Comparison of ENCODE assay signal across 9 mouse cellular contexts in genomic region chr7:130681798-130682197, GRCm38 (mm10).
DNase-seq lines count a peak whose midpoint lies in the region; ATAC-seq lines count a peak whose summit lies in the region.
"Had no signal": no experiment of that assay in that cellular context is flagged by ENCODE, and none has a peak within 500 bp of the region (broad histone marks: within the 10 kb centered on the region; RNA-seq: fewer than 3 reads in every experiment).

No protein-coding gene starts in this region.

- WGBS in kidney, embryonic 14.5 days = 84% methylated on average over 4 of the region's 4 CpGs
- WGBS in forebrain, embryonic 13.5 days = 79% methylated on average over 4 of the region's 4 CpGs

- no peak overlapping the region for H3K9ac ChIP-seq in kidney, embryonic 14.5 days (ENCODE audit: low read depth, low read length)
- H3K9ac ChIP-seq in forebrain, embryonic 13.5 days = no peak overlapping the region

- no peak overlapping the region for H3K27ac ChIP-seq in kidney, embryonic 14.5 days (ENCODE audit: low read depth, low read length)
- no peak overlapping the region for H3K27ac ChIP-seq in forebrain, embryonic 13.5 days
- H3K27ac ChIP-seq: kidney, postnatal 0 days had no signal

- H3K4me3 ChIP-seq in kidney, embryonic 14.5 days (ENCODE audit: low read length) = no peak overlapping the region
- H3K4me3 ChIP-seq in forebrain, embryonic 13.5 days = no peak overlapping the region

- no peaks in the 10 kb centered on the region for H3K36me3 ChIP-seq in kidney, embryonic 14.5 days (ENCODE audit: control insufficient read depth, insufficient read depth, low read length)
- H3K36me3 ChIP-seq in forebrain, embryonic 13.5 days (ENCODE audit: poor library complexity, severe bottlenecking) = no peaks in the 10 kb centered on the region

- H3K4me2 ChIP-seq in kidney, embryonic 14.5 days (replicated peaks; ENCODE audit: low read depth, low read length) = no peak overlapping the region
- no peak overlapping the region for H3K4me2 ChIP-seq in forebrain, embryonic 13.5 days

- no peaks in the 10 kb centered on the region for H3K4me1 ChIP-seq in kidney, embryonic 14.5 days (ENCODE audit: control insufficient read depth, insufficient read depth, low read length)
- H3K4me1 ChIP-seq in forebrain, embryonic 13.5 days = peaks cover 14% of the 10 kb centered on the region

- no peaks in the 10 kb centered on the region for H3K27me3 ChIP-seq in kidney, embryonic 14.5 days (ENCODE audit: control insufficient read depth, insufficient read depth, low read length)
- H3K27me3 ChIP-seq in forebrain, embryonic 13.5 days = no peaks in the 10 kb centered on the region

- ATAC-seq in kidney, embryonic 14.5 days (ENCODE audit: low FRiP score, low TSS enrichment) = no peak
- peak; percentile 55 for ATAC-seq in megakaryocyte progenitor cell, adult 5-6 weeks (replicated peaks; ENCODE audit: poor library complexity)
- ATAC-seq in forebrain, embryonic 13.5 days = no peak

- no peaks in the 10 kb centered on the region for H3K9me3 ChIP-seq in kidney, embryonic 14.5 days (ENCODE audit: control insufficient read depth, low read length)
- H3K9me3 ChIP-seq in forebrain, embryonic 13.5 days (replicated peaks) = no peaks in the 10 kb centered on the region

- DNase-seq in kidney, adult 11 months = peak; percentile 73
- DNase-seq in adrenal gland, postnatal 36 days = peak; percentile 63 to 76
- DNase-seq in frontal cortex, postnatal 36 days (ENCODE audit: low spot score in 2 of 2) = peak; percentile 82 to 90
- DNase-seq in kidney, postnatal 36 days = peak; percentile 89 to 92
- no peak for DNase-seq in spleen, adult 18-20 months

Comparison
In these comparisons a context has a peak if more than half of its experiments do, and no peak if none do; other contexts are left out.
1. DNase-seq: peak in kidney, adult 11 months (single experiment), adrenal gland, postnatal 36 days (2 of 2), frontal cortex, postnatal 36 days (2 of 2) and kidney, postnatal 36 days (2 of 2); none in spleen, adult 18-20 months (0 of 2).